Mouse (Mus musculus) neural tube, embryonic 12.5 days (tissue): Measurements from ENCODE around the gene Plekhm3. TPM values are rescaled to one million over a fixed set of nuclear protein-coding genes. Genes with fewer than 3 reads are reported as not detected.

ENCODE experiments used
- ATAC-seq: fragments of 200-750 bp; cut with Nextera tagmentation; 2 replicates; pipeline ENCODE4 v1.8.0; 2017; ENCODE audit warnings: low read depth, mild to moderate bottlenecking, moderate TSS enrichment, moderate library complexity; ENCODE audit not compliant: low FRiP score
- H3K27ac ChIP-seq: fragments of 300-500 bp; sonication (generic); 2 replicates; pipeline ENCODE4 v1.5.1; 2016
- H3K27me3 ChIP-seq: fragments of 300-500 bp; sonication (generic); replicated peaks from 2 replicates; pipeline ENCODE4 v1.6.1; 2016; ENCODE audit warnings: mild to moderate bottlenecking
- H3K36me3 ChIP-seq: fragments of 300-500 bp; sonication (generic); 2 replicates; pipeline ENCODE4 v1.6.1; 2016; ENCODE audit warnings: mild to moderate bottlenecking
- H3K4me1 ChIP-seq: fragments of 300-500 bp; sonication (generic); 2 replicates; pipeline ENCODE4 v1.6.1; 2016
- H3K4me2 ChIP-seq: fragments of 300-500 bp; sonication (generic); replicated peaks from 2 replicates; pipeline ENCODE4 v1.6.1; 2016; ENCODE audit warnings: mild to moderate bottlenecking
- H3K4me3 ChIP-seq: fragments of 300-500 bp; sonication (generic); 2 replicates; pipeline ENCODE4 v1.5.1; 2016
- H3K9ac ChIP-seq: fragments of 300-500 bp; sonication (generic); 2 replicates; pipeline ENCODE4 v1.6.1; 2016; ENCODE audit warnings: mild to moderate bottlenecking
- H3K9me3 ChIP-seq: fragments of 300-500 bp; sonication (generic); 2 replicates; pipeline ENCODE4 v1.6.1; 2016; ENCODE audit warnings: mild to moderate bottlenecking
- WGBS: fragments of 180-500 bp; shearing (Covaris S2); methylation state at CpG from one replicate; pipeline ENCODE4 v1.1.7; 2016; 5-methylcytosine and 5-hydroxymethylcytosine counted together
- polyA plus RNA-seq: library from polyadenylated mRNA; unstranded; fragments of >200 nt; fragmentation: Nextera tagmentation; extraction: Ambion mirVana; gene quantifications from 2 replicates; pipeline ENCODE4 v1.2.1, GENCODE M21; 2016

The Plekhm3 gene
- polyA plus RNA-seq, 1 experiment from 2014 or later, result 13.2 TPM

DNA sequence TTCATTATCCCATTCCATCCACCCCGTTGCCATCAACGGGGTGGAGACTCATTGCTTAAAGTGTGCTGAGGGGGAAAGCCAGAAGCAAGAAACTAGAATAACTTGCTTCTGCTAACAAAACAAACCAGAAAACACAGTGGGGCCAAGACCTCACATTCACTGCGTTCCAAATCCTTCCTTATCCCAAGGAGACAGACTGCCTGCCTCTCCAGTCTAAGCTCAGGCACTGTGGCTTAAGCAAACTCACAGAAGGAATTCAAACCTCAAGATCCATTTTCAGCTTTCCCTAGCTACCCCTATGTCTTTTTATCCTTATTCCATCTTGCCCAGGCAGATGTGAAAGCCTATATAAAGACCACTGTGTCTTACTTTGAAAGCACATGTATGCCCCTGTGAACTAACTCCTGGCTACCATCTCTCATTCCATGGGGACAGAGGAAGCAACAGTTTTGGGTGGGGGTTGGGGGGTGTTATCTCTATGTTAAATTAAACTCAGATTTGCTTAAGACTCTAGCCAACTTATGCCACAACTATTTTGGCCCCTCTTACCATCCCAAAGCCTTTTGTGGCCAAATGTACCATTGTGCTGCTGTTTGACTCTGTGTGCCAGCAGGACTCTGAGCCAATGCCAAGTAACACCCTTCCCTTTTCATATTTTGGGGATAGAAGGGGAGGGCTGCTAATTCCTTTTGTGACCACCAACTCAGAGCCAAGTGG, 112.6 kb downstream of the Plekhm3 start:
- Histone ChIP-seq H3K27ac (no peak overlapping the region), H3K36me3 (no peaks in the 10 kb centered on the region), H3K27me3 (no peaks in the 10 kb centered on the region), H3K4me1 (peaks cover 14% of the 10 kb centered on the region), H3K9me3 (no peaks in the 10 kb centered on the region), H3K9ac (no peak overlapping the region), H3K4me3 (no peak overlapping the region), H3K4me2 (no peak overlapping the region)
- WGBS, result 94% methylated on average over 3 of the region's 3 CpGs
- no peak for ATAC-seq

DNA sequence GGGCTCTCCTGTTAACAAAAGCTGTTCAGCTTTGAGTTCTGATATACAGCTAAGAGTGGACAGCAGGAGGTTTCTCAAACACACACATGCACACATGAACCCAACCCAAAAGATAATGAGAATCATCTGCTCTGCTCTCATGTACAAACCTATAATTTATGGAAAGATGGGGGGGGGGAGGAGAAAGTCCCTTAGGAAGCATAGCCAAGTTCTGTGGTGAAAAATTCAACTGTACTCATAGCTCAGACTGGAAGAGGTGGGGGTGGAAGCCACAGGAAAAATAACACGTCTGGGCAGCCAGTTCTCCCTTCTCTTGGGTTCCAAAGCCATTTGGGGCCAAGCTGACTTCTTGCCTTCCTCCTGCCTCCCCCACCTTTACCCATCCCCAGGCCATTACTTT, 115.7 kb downstream of the Plekhm3 start:
- no peak overlapping the region for H3K9ac ChIP-seq
- no peaks in the 10 kb centered on the region for H3K9me3 ChIP-seq
- no peaks in the 10 kb centered on the region for H3K36me3 ChIP-seq
- no peak overlapping the region for H3K27ac ChIP-seq
- H3K4me2 ChIP-seq, result no peak overlapping the region
- H3K4me1 ChIP-seq, result no peaks in the 10 kb centered on the region
- no peaks in the 10 kb centered on the region for H3K27me3 ChIP-seq
- 48% methylated on average over 1 of the region's 1 CpGs for WGBS
- no peak overlapping the region for H3K4me3 ChIP-seq
- ATAC-seq, result no peak

DNA sequence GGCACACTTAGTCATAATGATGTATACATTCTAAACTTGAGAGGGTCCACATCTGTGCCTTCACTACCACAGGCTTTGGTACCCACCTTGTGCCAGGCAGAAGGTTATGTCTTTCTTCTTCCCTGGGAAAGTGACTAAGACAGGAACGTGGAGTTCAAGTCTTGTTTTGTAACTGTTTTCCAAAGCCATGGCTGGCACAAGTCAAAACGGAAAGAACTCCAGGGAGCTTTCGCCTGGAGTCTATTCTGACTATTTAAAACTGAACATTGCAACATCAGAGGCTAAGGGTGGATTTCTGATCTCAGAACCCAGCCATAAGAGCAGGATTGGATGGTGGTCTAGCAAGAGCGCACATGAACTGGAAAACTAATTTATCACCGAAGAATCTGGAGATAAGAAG, 120.0 kb downstream of the Plekhm3 start:
- Histone ChIP-seq H3K9me3 (no peaks in the 10 kb centered on the region), H3K27me3 (no peaks in the 10 kb centered on the region), H3K4me1 (no peaks in the 10 kb centered on the region), H3K27ac (no peak overlapping the region), H3K4me3 (no peak overlapping the region), H3K4me2 (no peak overlapping the region), H3K9ac (no peak overlapping the region), H3K36me3 (no peaks in the 10 kb centered on the region)
- WGBS, result 92% methylated on average over 5 of the region's 5 CpGs
- no peak for ATAC-seq

DNA sequence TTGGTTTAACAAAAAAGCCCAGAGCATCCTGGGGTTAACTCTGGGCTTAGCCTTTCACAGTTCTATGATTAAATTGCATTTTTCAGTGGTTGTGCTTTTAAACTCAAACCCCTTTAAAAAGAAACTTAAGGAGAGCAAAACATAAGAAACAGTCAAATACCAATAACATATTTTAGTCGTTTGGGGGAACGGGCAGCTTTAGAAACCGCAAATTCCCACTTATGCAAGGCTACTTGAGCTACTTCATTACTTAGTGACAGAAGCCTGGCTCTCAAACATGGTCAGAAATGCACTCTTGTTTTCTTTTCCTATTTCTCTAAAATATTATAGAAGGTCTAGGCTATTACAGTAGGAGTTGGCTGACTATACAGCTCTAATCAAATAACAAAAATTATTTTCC, 120.5 kb downstream of the Plekhm3 start:
- no peak overlapping the region for H3K9ac ChIP-seq
- H3K9me3 ChIP-seq, result no peaks in the 10 kb centered on the region
- H3K27ac ChIP-seq, result no peak overlapping the region
- WGBS, result 75% methylated on average over 3 of the region's 3 CpGs
- no peak overlapping the region for H3K4me2 ChIP-seq
- no peaks in the 10 kb centered on the region for H3K4me1 ChIP-seq
- H3K4me3 ChIP-seq, result no peak overlapping the region
- ATAC-seq, result no peak
- no peaks in the 10 kb centered on the region for H3K27me3 ChIP-seq
- no peaks in the 10 kb centered on the region for H3K36me3 ChIP-seq

DNA sequence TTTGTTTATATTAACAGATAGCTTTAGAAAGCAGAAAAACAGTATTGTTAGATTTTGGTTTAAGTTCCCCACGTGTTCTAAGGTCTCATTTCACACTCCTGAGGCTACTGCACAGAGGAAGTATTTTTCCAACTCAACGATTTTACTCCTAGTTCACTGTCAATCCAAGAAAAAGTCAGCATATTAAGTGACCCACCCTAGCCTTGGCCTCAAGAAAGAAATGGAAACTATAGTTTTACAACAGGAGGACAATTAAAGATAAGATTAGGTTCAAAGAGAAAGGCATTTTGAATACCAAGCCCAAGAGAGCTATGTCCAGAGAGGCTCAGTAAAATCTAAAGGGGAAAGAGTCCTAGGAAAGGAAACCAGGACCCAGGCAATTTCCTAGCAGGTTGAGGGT, 125.1 kb downstream of the Plekhm3 start:
- Histone ChIP-seq H3K27me3 (no peaks in the 10 kb centered on the region), H3K4me3 (no peak overlapping the region), H3K27ac (no peak overlapping the region), H3K4me2 (no peak overlapping the region), H3K4me1 (no peaks in the 10 kb centered on the region), H3K9me3 (no peaks in the 10 kb centered on the region), H3K9ac (no peak overlapping the region), H3K36me3 (no peaks in the 10 kb centered on the region)
- ATAC-seq, result no peak
- 82% methylated on average over 2 of the region's 2 CpGs for WGBS

DNA sequence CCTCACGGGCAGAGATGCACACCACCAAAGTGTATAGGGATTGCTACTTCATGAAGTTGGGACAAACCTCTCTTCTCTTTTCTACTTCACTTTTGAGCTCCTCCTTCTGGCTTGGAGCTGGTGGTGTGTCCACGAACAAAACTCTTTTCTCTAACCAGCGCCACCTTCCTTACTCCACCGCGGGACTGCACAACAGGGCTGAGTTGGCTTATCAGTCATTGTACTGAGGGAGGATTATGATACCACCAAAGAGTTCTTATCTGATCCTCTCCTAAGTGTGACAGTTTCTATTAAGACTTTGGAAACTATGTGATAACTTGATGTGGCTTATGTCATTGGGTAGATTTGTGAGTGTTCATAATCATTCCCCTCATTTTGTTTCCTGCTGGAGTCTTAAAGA, 129.2 kb downstream of the Plekhm3 start:
- no peaks in the 10 kb centered on the region for H3K4me1 ChIP-seq
- no peaks in the 10 kb centered on the region for H3K36me3 ChIP-seq
- no peak overlapping the region for H3K4me3 ChIP-seq
- H3K27ac ChIP-seq, result no peak overlapping the region
- H3K9me3 ChIP-seq, result no peaks in the 10 kb centered on the region
- WGBS, result 93% methylated on average over 5 of the region's 5 CpGs
- H3K4me2 ChIP-seq, result no peak overlapping the region
- ATAC-seq, result no peak
- H3K27me3 ChIP-seq, result no peaks in the 10 kb centered on the region
- H3K9ac ChIP-seq, result no peak overlapping the region

DNA sequence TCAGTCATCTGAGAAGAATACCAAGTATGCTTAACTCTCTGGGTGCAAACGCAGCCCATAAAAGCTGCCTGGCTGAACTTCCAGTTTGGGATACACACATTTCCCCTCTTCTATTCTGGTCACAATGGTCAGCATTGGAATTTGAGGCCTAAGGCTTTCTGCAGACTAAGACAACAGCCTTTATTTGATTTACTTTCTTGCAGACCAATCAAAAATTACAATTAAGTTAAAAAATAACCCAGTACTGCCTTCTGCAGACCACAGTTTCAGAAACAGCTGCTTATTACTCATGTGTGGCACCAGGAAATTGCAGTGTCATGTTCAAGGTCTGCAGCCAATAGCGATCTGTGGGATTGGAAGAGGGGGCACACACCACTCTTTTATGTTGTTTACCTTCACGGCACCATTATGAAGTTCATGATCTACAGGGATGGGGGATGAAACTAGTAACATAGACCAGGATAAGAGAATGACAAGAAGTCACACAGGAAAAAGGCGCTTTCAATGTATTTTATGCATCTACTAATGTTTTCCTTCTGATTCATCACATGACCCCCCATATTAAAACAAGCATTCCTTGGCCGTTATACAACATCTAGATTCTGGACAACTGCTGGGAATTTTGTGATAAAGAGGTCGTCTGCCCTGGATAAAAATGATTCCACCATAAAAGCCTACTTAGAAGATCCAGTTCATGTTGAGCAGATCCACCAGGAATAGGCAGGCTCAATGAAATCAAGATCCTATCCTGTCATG, 130.1 kb downstream of the Plekhm3 start:
- WGBS, result 89% methylated on average over 6 of the region's 6 CpGs
- Histone ChIP-seq H3K4me2 (no peak overlapping the region), H3K27me3 (no peaks in the 10 kb centered on the region), H3K4me3 (no peak overlapping the region), H3K36me3 (no peaks in the 10 kb centered on the region), H3K9me3 (no peaks in the 10 kb centered on the region), H3K4me1 (no peaks in the 10 kb centered on the region), H3K9ac (no peak overlapping the region), H3K27ac (no peak overlapping the region)
- no peak for ATAC-seq

DNA sequence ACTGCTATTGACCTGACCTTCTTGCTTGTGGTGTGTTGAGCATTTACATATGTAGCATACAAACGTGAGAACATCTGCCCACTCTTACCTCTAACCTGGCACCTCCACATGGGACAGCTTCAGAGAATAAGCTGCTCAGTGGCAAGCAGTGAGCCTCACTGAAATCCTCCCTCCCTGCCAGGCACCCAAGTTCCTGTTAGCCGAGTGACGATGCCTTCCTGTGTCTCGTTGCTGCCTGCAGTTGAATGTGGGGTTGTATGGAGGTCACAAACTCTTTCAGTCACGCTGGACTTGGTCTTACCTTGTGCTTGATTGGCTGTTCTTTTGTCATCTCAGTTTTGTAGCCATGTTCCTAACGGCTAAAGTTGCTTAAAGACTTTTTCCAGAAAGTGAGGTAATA, 133.1 kb downstream of the Plekhm3 start:
- H3K9me3 ChIP-seq, result no peaks in the 10 kb centered on the region
- H3K27ac ChIP-seq, result no peak overlapping the region
- H3K9ac ChIP-seq, result no peak overlapping the region
- WGBS, result 73% methylated on average over 6 of the region's 6 CpGs
- no peak overlapping the region for H3K4me2 ChIP-seq
- H3K27me3 ChIP-seq, result no peaks in the 10 kb centered on the region
- no peak for ATAC-seq
- H3K36me3 ChIP-seq, result no peaks in the 10 kb centered on the region
- no peaks in the 10 kb centered on the region for H3K4me1 ChIP-seq
- no peak overlapping the region for H3K4me3 ChIP-seq

DNA sequence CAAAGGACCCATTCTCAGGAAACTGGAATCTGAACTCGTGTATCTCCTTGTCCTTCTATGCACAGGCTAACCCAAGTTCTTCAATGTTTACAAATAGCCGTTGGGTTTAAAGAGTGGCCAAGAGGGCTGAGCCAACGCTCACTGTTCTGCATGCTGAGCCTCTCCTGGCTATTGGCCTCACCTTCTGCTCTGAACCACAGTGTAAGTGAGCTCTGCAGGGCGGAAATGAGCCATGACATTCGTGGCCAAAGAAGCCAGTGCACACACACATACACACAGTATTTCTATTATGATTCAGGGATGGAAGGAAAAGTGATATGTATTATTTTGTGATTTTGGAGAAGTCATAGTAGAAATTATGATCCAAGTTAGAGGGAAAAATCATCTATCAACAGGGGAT, 138.9 kb downstream of the Plekhm3 start:
- Histone ChIP-seq H3K36me3 (no peaks in the 10 kb centered on the region), H3K9ac (no peak overlapping the region), H3K4me3 (no peak overlapping the region), H3K27me3 (no peaks in the 10 kb centered on the region), H3K9me3 (no peaks in the 10 kb centered on the region), H3K4me1 (no peaks in the 10 kb centered on the region), H3K4me2 (no peak overlapping the region), H3K27ac (no peak overlapping the region)
- 81% methylated on average over 5 of the region's 5 CpGs for WGBS
- no peak for ATAC-seq

DNA sequence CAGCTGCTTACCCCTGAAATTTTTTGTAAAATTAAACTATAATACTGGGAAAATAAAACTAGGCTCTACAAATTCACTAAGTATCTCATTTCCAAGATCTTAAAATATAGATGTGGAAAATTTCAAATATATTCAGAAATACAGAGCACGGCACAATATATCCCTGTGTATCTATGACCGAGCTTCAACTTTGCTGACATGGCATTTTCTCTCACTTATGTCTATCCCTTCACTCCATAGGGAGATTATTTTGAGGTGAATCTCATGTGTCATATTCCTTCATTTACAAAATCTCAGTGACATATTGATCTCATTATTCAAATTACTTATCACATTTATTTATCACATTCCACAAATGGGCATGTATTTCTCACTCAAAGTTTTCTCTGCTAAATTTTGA, 143.4 kb downstream of the Plekhm3 start:
- Histone ChIP-seq H3K4me3 (no peak overlapping the region), H3K27ac (no peak overlapping the region), H3K36me3 (no peaks in the 10 kb centered on the region), H3K9me3 (no peaks in the 10 kb centered on the region), H3K4me1 (no peaks in the 10 kb centered on the region), H3K9ac (no peak overlapping the region), H3K27me3 (no peaks in the 10 kb centered on the region), H3K4me2 (no peak overlapping the region)
- WGBS, result 96% methylated on average over 2 of the region's 2 CpGs
- ATAC-seq, result no peak

DNA sequence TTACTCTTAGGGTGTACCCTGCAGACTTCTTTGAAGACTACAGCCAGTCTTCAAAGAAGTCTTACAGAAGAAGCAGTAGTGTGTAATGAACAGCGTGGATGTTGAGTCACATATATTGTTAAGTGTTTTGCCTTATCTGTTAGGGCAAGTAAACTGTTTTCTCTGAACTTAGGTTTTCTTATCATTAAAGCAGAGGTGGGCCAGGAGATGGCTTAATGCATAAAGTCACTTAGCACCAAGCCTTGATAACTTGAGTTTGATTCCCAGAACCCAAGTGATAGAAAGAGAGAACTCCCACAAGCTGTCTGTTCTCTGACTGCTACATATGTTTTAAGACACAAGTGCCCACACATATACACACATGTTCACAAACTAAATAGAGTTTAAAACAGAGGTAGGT, 144.7 kb downstream of the Plekhm3 start:
- no peak overlapping the region for H3K4me2 ChIP-seq
- H3K4me3 ChIP-seq, result no peak overlapping the region
- 97% methylated on average over 1 of the region's 1 CpGs for WGBS
- H3K9me3 ChIP-seq, result no peaks in the 10 kb centered on the region
- H3K9ac ChIP-seq, result no peak overlapping the region
- no peak overlapping the region for H3K27ac ChIP-seq
- H3K4me1 ChIP-seq, result no peaks in the 10 kb centered on the region
- no peaks in the 10 kb centered on the region for H3K27me3 ChIP-seq
- ATAC-seq, result no peak
- no peaks in the 10 kb centered on the region for H3K36me3 ChIP-seq

DNA sequence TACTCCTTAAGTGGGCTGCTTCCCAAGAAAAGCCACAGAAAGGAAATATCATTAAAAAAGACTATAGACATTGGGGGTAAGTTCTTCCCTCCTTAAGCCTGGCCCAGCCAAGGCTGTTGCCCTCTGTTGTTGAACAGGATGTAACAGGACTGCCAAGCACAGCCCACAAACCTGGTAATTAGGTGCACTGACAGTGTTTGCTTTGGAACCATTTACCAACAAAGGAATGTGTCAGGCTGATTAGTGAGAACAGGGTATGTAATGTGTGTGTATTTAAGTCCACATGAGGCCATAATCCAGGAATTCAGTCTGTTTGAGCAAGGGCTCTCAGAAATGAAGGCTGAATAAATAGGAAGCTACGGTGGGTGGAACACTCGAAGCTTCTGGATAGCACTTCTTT, 147.5 kb downstream of the Plekhm3 start:
- peaks cover 4% of the 10 kb centered on the region for H3K4me1 ChIP-seq
- H3K4me2 ChIP-seq, result no peak overlapping the region
- WGBS, result 71% methylated on average over 2 of the region's 2 CpGs
- no peak overlapping the region for H3K4me3 ChIP-seq
- H3K36me3 ChIP-seq, result no peaks in the 10 kb centered on the region
- ATAC-seq, result no peak
- H3K9ac ChIP-seq, result no peak overlapping the region
- no peaks in the 10 kb centered on the region for H3K27me3 ChIP-seq
- no peak overlapping the region for H3K27ac ChIP-seq
- H3K9me3 ChIP-seq, result no peaks in the 10 kb centered on the region

DNA sequence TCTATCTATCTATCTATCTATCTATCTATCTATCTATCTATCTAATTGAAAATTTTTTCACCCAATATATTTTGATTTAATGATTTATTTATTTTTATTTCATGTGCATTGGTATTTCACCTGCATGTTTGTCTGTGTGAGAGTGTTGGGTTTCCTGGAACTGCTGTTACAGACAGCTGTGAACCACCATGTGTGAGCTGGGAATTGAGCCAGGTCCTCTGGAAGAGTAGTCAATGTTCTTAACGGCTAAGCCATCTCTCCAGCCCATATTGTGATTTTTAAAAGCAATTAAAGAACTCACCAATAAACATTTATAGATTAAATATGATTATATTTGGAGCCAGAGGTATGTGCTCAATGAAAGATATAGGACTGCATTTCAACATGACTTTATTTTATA, 148.9 kb downstream of the Plekhm3 start:
- no peak overlapping the region for H3K4me2 ChIP-seq
- no peaks in the 10 kb centered on the region for H3K27me3 ChIP-seq
- H3K4me3 ChIP-seq, result no peak overlapping the region
- no peaks in the 10 kb centered on the region for H3K9me3 ChIP-seq
- 90% methylated on average over 1 of the region's 1 CpGs for WGBS
- ATAC-seq, result no peak
- no peaks in the 10 kb centered on the region for H3K36me3 ChIP-seq
- H3K27ac ChIP-seq, result no peak overlapping the region
- peaks cover 4% of the 10 kb centered on the region for H3K4me1 ChIP-seq
- no peak overlapping the region for H3K9ac ChIP-seq
